Mouse (Mus musculus): ENCODE measurements around the gene Erbb2. TPM values are rescaled to one million over a fixed set of nuclear protein-coding genes. Genes with fewer than 3 reads are reported as not detected.

The Erbb2 gene
- polyA plus RNA-seq, 1 experiment = 29.2 TPM

DNA sequence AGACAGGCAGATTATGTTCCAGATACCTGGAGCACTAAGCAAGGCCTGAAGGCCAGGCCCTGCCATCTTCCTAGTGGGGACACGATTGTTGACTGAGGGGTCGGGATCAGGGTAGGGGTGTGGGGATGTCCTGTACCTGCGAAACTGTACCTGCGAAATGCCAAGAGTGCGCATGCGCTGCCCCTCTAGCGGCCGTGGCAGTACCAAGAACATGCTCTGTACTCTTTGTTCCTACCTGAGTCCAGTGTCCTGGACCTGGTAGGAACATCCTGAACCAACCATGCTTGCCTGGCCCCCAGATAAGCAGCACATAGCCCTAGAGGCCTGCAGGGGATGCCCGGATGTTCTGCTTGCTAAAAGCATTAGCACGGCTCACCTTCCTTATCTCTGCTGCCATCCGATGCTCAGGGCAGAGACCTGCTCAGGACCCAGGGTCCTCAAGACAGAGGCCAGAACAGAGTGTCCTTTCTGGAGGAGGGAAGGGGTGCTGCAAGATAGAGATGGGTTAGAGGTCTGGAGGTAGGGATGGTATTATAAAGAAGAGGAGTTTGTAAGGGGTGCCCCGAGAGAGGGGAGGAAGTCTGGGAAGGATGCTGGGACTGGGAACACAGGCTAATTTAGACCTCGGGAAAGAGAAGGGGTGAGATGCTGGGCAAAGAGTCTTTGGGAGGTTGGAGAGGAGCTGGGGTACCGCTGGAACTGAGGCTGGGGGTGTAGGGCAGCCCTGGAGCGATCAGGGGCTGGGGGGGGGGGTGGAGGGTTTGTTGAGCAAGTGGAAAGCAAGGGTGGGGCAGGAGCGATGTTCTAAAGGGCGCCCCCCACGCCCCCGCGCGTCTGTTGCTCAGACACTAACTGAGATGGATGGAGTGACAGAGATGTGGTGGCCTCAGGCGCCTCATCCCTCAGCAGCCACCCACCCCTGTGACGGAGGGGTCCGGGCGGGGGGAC lies 26.4 kb upstream of the Erbb2 start, which contains the start of gene Pnmt:
TSS of gene Pnmt (plus strand) at position 813 of the 948 bp plus-strand sequence.
- DNase-seq (ENCODE audit: low spot score) = no peak

DNA sequence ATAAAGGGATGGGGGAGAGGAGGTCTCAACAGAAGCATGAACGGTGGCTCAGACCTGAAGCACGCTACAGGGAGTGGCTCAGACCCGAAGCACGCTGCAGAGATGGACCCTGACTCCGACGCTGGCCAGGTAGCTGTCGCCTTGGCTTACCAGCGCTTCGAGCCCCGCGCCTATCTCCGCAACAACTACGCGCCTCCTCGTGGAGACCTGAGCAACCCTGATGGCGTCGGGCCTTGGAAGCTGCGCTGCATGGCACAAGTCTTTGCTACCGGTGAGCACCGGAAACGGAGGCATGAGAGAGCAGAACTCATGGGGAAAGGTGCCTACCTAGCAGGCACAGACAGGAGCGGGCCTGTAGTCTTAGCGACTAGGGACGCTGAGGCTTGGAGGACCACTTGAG lies 25.7 kb upstream of the Erbb2 start:
- DNase-seq (ENCODE audit: low spot score) = no peak

DNA sequence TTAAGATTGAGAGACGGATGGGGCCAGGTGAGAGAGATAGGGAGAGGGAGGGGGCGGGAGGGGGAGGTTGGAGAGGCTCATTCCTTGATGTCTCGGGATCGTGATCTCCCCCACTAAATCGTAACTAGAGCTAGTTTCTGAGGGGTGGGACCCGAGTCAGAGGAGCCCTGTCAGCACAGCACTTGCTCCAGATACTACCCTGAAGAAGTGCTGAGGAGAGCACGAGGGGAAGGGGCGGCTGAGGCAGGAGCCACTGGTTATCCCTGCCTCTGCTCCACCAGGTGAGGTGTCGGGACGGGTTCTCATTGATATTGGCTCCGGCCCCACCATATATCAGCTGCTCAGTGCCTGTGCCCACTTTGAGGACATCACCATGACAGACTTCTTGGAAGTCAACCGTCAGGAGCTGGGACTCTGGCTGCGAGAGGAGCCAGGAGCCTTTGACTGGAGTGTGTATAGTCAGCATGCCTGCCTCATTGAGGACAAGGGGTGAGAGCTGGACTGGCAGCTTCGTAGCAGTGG lies 25.2 kb upstream of the Erbb2 start:
- DNase-seq (ENCODE audit: low spot score) = no peak

DNA sequence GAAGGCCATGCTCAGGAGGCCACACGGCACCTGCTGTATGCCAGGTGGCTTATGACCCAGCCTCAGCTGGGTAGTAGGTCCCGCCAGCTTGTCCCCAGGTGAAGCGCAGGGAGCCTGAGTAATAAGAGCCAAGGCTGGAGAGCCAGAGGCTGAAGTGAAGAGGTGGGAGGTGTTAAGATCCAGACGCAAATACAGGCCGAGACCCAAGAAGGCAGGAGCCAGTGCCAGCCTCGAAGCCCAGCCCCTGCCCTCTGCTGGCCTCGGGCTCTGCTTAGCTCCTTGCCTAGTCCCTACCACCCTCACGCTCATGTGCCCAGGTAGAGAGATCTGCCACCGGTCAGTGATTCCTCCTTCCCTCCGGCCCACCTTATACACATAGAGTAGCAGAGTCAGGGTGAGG lies 24.0 kb upstream of the Erbb2 start:
- DNase-seq (ENCODE audit: low spot score) = no peak

- no peak for DNase-seq (ENCODE audit: low spot score)
Measured at GRCm38 (mm10) chr11:98389221-98389780, 23.0 kb upstream of the Erbb2 start.

- no peak for DNase-seq (ENCODE audit: low spot score)
Measured at GRCm38 (mm10) chr11:98390141-98390540, 22.1 kb upstream of the Erbb2 start.

- DNase-seq (ENCODE audit: low spot score) = no peak
Measured at GRCm38 (mm10) chr11:98392034-98392433, 20.2 kb upstream of the Erbb2 start.

DNA sequence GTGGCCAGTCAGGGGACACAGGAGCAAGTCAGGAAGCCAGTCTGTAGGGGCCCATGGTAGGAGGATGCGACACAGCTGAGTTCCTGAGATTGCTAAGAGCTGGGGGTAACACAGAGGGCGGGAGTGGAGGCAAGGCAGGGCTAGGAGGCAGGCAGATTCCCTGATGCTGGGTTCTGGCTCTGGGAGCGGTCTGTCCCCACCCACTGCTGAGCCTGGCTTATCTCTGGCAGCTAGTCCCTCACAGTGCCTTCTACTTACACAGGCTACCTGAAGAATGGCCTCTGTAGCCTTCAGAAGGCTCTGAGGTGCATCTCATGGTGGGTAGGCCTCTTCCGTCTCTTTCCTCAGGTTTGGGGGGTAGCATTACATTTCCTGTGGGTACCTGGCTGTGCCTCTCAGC lies 19.6 kb upstream of the Erbb2 start:
- no peak for DNase-seq (ENCODE audit: low spot score)

- DNase-seq (ENCODE audit: low spot score) = no peak
Measured at GRCm38 (mm10) chr11:98393317-98393716, 19.0 kb upstream of the Erbb2 start.

DNA sequence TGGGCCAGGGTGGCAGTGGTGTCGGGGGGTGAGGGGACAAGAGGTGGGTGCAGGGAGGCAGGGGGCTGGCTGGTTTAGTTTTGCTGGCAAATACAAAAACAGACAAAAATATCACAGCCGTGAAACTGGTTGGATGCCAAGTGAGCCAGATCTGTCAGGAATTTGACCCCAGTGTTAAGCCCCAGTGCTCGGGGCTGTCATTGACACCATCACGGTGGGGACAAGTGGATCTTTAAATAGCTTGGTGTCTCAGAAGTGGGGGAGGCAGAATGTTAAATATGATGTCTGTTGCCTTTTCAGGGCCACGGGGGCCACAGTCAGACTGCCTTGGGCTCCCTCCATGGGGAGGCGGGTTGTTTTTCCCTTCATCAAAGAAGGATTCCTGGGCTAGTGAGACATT lies 18.0 kb upstream of the Erbb2 start:
- no peak for DNase-seq (ENCODE audit: low spot score)

GRCm38 (mm10) chr11:98395041-98395440 lies 17.2 kb upstream of the Erbb2 start:
- no peak for DNase-seq (ENCODE audit: low spot score)

GRCm38 (mm10) chr11:98397946-98398345 lies 14.3 kb upstream of the Erbb2 start:
- no peak for DNase-seq (ENCODE audit: low spot score)

- DNase-seq (ENCODE audit: low spot score) = peak; percentile 79
Measured at GRCm38 (mm10) chr11:98400161-98400726, 12.0 kb upstream of the Erbb2 start, which contains the start of gene Pgap3. Gene Pgap3 (minus strand): TSS chr11:98400490.

DNA sequence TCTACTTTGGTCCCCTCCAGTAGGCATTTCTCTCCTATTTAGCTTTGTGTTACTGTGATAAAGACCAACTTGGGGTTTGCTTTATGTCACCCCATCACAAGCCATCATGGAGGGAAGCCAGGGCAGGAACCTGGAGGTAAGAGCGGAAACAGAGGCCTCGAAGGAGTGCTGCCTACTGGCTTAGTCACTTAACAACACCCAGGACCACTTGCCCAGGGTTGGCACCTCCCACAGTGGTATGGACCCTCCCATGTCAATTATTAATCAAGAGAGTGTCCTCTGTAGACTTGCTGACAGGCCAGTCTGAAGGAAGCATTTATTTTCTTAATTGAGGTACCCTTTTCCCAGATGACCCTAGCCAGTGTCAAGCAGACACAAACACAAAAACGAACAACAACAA lies 11.5 kb upstream of the Erbb2 start:
- DNase-seq (ENCODE audit: low spot score) = no peak

DNA sequence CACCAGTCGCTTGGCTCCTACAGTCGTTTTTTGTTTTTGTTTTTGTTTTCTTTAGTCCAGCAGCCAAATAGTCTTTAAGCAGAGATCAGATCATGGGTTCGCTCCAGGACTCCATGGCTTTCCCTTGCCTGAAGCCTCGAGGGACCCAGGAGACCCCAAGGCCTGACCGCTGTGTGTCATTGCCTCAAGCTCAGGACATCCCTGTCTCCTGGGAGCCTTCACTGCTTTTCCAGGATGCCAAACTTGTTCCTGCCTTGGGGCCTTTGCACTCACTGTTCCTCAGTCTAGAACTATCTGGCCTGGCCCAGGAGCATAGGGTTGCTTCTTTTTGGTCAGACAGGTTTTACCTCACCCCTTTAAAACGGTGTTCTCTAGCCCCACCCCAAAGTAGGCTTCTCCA lies 5.6 kb upstream of the Erbb2 start:
- no peak for DNase-seq (ENCODE audit: low spot score)

GRCm38 (mm10) chr11:98408872-98409271 lies 3.4 kb upstream of the Erbb2 start:
- no peak for DNase-seq (ENCODE audit: low spot score)

- DNase-seq (ENCODE audit: low spot score) = no peak
Measured at GRCm38 (mm10) chr11:98409341-98409822, 2.9 kb upstream of the Erbb2 start.

DNA sequence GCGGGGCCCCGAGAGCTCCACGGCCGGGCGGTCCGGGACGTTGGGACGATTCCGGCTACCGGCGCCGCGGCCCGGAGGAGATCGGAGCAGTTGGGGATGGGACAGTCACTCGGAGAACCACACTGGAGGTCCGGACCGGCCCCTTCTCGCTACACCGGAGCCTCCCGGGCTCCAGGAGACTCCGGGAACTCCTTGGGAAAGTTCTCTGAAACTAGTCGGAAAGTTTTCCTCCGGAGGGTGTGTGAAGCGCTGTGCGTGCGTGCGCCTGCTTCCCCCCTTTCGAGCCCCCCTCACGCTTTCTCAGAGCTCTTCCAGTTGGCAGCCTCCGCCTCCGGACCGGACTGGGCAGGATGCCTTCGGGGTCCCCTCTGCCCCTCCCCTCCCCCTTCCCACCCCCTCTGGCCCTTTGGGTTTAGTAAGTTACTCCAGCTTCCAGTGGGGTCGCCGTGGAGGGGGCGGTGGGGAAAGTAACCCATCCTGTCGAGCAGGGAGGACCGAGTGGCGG lies 579 bp downstream of the Erbb2 start:
- DNase-seq (ENCODE audit: low spot score) = no peak

DNA sequence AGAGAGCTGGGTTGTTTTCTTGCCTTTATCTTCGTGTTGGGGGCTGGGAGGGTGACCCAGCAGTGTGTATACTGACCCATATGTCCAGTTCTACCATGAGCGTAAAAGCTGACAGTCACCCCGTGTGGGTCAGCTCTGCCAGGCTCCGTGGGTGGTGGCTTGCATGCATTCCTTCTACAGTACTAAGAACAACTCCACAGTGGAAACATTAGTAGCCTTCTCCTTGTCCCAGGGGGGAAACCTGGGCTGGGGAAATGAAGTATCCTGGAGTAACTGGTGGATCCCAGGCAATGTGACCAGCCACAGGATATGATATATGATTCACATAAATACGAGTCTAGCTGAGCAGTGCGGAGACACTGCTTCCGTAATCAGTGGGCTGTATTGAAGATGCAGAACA lies 1.5 kb downstream of the Erbb2 start:
- DNase-seq (ENCODE audit: low spot score) = no peak

- no peak for DNase-seq (ENCODE audit: low spot score)
Measured at GRCm38 (mm10) chr11:98414162-98414561, 1.9 kb downstream of the Erbb2 start.

- no peak for DNase-seq (ENCODE audit: low spot score)
Measured at GRCm38 (mm10) chr11:98417074-98417473, 4.8 kb downstream of the Erbb2 start.

GRCm38 (mm10) chr11:98418273-98418672 lies 6.0 kb downstream of the Erbb2 start:
- no peak for DNase-seq (ENCODE audit: low spot score)
